Mouse (Mus musculus) v-Abl transformed pro-B cells (cell line): ENCODE measurements around the gene Gbp5.
"Not testable (repeated sequence)": the region's sequence is repeated elsewhere in the genome, so short reads cannot be mapped to it uniquely, and the experiment has no call there.

ENCODE experiments used
- in situ Hi-C, 2 experiments: fragments of 400-800 bp; cut with MboI; formaldehyde crosslinking; loops; one replicate each; pipeline ENCODE4 v1.15.1; 2025; ENCODE audit not compliant: unreplicated experiment in 2 of 2

The Gbp5 gene

DNA sequence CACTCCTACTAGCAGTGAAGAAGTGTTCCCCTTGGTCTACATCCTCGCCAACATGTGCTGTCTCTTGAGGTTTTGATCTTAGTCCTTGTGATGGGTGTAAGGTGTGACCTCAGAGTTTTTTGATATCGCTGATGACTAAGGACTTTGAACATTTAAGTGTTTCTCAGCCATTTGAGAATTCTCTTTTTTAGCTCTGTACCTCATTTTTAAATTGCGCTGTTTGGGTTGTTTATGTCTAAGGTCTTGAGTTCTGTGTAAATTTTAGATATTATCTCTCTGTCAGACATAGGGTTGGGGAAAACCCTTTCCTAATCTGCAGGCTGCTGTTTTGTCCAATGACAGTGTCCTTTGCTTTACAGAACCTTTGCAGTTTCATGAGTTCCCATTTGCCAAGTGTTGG, 39.4 kb downstream of the Gbp5 start:
- in situ Hi-C loops = no loop called here

DNA sequence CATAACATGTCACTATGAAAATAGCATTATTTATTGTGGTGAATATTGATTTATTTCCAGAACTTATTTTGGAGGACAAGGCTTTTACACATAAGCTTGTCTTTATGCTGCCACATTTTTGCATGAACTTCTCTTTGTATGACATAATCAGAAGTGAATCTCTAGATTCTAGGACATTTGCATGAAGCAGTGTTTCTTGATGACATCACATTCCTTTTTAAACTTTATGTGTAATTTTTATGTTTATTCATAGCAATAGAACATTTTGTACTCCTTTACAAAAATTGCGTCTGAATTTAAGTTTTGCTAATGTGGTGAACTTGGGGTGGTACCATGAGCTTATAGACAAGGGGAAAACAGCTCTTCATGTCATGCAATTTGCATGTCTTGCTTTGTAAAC, 41.9 kb downstream of the Gbp5 start:
- in situ Hi-C loops = no loop called here

DNA sequence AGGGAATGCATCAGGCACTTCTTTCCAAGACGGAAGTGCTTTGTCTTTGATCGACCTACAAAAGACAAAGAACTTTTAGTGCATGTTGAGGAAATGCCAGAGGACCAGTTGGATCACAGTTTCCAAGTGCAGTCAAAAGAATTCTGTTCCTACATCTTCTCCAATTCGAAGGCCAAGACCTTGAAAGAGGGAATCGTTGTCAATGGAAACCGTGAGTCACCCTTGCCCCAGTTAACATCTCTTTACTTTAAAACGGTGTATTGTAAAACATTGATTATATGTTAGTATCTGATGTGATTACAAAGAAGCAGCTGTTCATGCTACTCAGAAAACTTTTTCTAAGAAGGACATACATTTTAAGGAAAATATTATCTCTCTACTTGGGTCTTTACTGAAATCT, 47.6 kb downstream of the Gbp5 start:
- in situ Hi-C loops = no loop called here

DNA sequence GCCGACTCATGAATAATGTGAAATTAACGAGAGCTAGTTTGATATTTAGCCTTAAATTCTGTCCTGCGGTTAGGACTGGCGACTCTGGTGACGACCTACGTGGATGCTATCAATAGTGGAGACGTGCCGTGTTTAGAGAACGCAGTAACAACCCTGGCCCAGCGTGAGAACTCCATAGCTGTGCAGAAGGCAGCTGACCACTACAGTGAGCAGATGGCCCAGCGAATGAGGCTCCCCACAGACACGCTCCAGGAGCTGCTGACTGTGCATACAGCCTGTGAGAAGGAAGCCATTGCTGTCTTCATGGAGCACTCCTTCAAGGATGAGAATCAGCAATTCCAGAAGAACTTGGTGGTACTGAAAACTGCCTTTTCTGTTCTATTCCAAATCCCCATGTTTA, 49.0 kb downstream of the Gbp5 start:
- in situ Hi-C loops = not testable (repeated sequence)

DNA sequence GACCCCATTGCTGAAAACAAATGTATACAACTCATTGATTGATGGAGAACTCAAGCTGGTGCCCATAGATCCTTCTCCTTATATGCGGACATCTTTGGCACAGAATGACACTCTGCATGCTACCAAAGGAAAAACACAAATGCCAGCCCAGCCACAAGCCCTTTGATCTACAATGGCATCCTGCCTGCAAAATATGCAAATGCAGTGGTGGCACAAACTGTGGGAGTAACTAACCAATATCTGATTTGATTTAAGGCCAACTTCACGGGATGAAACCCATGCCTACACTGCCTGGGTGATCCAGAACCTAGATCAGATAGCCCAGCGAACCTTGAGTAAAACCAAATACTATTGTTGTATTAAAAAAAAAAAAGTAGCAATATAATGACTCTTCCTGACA, 52.9 kb downstream of the Gbp5 start:
- in situ Hi-C loops = no loop called here

DNA sequence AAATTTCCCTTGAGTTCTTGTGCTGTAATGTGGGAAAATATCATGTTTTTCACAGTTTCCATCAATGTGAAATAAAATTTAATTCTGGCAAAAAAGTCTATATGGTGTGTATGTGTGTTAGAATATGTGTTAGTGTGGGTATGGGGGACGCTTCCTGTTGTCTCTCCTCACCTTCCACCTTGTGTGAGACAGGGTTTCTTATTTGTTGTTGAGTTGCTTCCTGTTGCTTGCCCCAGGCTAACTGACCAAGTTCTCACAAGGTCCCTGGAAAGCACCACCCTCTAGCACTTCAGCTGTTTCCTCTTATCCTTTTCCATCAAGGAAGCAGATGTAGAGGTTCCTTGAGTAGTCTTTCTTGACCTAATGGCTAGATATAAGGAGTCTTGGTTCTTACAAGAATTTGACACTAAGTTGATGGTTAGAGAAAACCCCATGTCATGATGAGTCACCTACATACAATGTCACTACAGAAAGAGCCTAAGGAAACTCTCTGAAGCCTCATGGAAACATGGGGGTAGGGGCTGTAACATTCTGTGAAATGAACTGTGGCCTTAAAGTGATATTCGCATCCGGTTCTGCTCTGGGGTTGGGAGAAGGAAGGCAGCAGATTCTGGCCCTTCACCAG, 56.4 kb downstream of the Gbp5 start:
- in situ Hi-C loops = no loop called here

DNA sequence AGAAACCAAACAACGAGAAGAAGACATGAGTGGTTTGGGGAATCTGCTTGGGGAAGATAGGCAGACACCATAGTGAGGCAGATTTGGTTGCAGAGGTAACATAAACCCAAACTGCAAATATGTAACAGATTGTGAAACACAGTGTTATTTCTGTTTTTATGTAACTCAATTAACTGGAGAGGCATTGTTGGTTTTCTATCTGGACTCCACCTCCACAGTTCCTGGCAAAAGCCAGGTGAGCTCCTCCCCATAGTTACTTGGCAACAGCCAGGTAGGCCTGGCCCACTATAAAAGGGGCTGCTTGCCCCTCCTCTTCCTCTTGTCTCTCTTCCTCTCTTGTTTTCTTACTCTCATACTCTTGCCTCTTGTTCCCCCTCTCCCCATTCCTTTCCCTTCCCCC, 60.8 kb downstream of the Gbp5 start:
- in situ Hi-C loops = no loop called here

DNA sequence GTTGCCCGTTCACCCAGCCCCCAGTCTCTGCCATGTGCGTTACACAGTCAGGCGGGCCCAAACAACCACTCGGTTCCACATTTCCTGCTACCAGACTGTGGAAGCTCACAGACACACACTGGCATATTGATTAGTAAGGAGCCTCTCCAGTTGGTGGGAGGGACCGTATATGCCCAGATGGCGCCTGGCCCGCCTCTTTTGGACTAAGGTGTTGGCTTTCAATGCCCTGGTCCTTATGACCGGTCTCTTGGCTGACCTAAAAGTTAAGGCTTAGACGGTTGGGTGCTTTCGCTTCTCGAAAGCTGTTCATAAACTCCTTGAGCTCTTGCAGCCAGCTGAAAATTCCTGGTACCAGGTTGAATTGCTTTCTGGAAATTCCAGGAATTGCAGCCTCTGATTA, 61.8 kb downstream of the Gbp5 start:
- in situ Hi-C loops = no loop called here

DNA sequence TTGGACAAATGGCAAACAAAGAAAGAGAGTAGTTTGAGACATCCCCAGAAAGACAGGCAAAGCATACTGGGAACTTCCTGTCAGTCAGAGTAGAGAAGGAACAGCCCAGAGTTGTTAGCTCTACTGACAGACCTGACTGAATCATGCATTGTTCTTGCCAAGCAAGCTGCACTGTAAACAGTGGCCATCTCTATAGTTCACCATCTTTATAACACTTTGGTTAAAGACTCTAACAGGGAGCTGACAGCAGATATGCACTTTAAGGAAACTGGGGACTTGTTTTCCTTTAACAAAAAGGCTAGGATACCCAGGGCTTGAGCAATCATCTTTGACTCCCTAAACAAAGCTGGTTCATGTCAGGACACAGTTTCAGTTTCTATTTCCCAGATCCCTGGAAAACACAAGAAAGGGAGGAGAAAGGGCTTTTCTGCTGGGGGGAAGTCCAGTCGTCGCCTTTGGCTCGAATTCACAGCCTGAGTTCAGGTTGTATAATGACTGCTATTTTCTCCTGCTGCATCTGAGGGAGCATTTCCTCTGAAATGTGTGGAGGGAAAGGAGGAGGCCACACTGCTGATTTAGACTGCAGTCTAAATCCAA, 66.0 kb downstream of the Gbp5 start, which contains the start of gene Gbp3:
Gene Gbp3 (plus strand): TSS at position 395 of the 597 bp plus-strand sequence.
- in situ Hi-C loops = loop anchor here (5.0 kb wide), 4 partner anchors 43 to 67 kb away; partner anchors contain the start of genes Gbp2 (in 1 of the 2) and Gbp5 (in 1 of the 2)

DNA sequence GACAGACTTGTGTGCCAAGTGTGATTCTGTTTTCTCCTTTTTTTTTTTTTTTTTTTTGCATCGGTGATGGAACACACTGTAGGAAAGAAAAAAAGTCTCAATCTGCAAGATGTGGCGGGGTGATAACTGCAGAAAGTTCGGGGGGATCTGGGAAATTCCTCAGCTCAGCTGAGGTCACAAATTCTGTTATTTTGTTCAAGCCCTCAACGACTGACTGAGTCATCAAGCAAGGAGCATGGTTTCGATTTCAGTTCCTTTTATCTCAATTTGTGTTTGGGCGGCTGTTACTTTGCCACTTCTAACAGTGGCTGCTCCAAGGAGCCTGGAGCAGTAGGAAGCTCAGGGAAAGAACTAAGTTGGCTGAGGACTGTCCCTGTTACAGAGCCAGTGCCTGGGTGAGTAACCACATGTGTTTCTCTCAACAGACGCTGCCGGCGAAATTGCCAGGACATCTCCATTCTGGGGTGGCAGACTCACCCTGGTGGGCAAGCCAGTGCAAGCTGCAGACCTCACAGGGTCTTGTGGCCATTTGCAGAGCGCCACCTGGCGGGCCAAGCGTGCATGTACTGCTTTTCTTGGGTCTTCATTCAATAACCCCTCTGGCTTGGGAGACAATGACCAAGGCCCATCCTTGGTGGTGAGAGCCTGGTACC, 66.6 kb downstream of the Gbp5 start:
- in situ Hi-C loops = loop anchor here (5.0 kb wide), 4 partner anchors 42 to 68 kb away; partner anchors contain the start of genes Gbp2 (in 1 of the 2) and Gbp5 (in 1 of the 2)

DNA sequence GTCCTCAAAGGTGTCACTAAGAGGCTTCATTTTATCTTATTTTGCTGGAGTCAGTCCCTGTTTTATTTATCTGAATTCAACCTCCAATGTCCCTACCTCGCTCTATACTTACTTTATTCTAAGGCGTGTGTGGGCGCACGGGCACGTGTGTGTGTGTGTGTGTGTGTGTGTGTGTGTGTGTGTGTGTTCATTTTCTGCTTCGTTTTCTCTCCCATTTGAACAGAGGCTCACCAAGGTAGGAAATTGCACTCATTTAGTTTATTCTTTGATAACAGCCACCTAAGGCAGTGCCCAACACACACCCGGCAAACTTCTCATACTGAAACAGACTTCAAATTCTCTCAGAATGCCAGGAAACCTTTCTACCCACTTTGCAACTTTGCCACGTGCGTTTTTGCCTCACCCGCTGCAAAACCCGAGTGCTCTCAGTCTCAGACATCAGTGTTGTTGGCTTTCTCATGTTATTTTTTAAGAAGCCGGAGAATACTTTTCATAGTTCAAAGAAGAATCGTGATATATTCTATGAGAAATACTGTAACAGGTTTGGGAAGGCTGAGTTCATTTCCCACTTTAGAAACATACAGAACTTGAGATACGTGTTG, 67.4 kb downstream of the Gbp5 start:
- in situ Hi-C loops = loop anchor here (5.0 kb wide), 4 partner anchors 41 to 69 kb away; partner anchors contain the start of genes Gbp2 (in 1 of the 2) and Gbp5 (in 1 of the 2)

DNA sequence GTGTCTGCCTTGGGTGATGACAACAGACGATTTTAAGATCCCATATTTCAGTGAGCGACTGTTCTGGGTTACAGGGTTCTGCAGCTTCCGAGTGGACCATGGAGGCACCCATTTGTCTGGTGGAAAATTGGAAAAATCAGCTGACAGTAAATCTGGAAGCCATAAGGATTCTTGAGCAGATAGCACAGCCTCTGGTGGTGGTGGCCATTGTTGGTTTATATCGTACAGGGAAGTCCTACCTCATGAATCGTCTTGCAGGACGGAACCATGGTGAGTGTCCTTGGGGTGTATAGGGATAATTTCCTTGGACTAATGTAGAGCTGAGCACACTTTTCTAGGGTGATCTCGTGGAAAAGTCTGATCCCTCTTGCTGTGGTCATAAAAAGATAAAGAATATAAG, 67.9 kb downstream of the Gbp5 start:
- in situ Hi-C loops = loop anchor here (5.0 kb wide), 4 partner anchors 41 to 69 kb away; partner anchors contain the start of genes Gbp2 (in 1 of the 2) and Gbp5 (in 1 of the 2)

DNA sequence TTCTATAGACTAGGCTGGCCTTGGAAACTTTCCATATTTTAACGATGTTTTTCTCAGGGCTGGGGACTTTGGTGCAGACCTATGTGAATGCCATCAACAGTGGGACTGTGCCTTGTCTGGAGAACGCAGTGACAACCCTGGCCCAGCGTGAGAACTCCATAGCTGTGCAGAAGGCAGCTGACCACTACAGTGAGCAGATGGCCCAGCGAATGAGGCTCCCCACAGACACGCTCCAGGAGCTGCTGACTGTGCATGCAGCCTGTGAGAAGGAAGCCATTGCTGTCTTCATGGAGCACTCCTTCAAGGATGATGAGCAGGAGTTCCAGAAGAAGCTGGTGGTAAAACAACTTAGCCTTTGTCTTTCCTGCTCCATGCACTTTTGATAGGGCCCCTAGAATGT, 73.7 kb downstream of the Gbp5 start:
- in situ Hi-C loops = not testable (repeated sequence)

DNA sequence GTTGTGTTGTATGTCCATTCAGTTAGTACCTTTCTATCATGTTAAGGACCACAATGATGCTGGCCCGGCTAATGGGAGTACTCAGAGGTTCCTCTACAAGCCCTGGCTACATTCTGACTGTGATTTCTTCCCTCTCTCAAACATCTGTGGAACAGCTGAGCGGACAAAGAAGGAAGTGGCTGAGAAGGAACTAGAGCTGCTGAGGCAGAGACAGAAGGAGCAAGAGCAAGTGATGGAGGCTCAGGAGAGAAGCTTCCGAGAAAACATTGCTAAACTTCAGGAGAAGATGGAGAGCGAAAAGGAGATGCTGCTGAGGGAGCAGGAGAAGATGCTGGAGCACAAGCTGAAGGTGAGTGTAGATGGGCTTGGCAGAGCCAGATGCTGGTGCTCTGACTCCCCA, 77.0 kb downstream of the Gbp5 start:
- in situ Hi-C loops = no loop called here
